Mouse (Mus musculus): ENCODE measurements around the gene Nsdhl. TPM values are rescaled to one million over a fixed set of nuclear protein-coding genes. Genes with fewer than 3 reads are reported as not detected.

Gene Nsdhl
- polyA plus RNA-seq, 1 experiment, result 74.4 TPM

GRCm38 (mm10) chrX:72988431-72988830 lies 70.1 kb downstream of the Nsdhl start:
- Histone ChIP-seq H3K4me2 (ENCODE audit: low read depth) (no peak overlapping the region), H3ac (ENCODE audit: control insufficient read depth, insufficient read length) (no peak overlapping the region), H3K27me3 (ENCODE audit: control insufficient read depth, insufficient read depth, insufficient read length) (peaks cover 11% of the 10 kb centered on the region), H3K4me3 (no peak overlapping the region), H3K79me2 (ENCODE audit: control insufficient read depth, insufficient read depth) (no peaks in the 10 kb centered on the region), H3K36me3 (ENCODE audit: control insufficient read depth, insufficient read depth) (no peaks in the 10 kb centered on the region)
- no peak for TF ChIP-seq MYOG (IDR thresholded peaks at IDR 0.05; ENCODE audit: control insufficient read depth in 1 of 3, insufficient read depth in 1 of 3, insufficient read length in 2 of 3, low read depth in 2 of 3)
- TF ChIP-seq REST (IDR thresholded peaks at IDR 0.05; ENCODE audit: insufficient read depth, insufficient read length), result no peak
- TF ChIP-seq USF1 (IDR thresholded peaks at IDR 0.05; ENCODE audit: low read depth), result no peak
- no peak for TF ChIP-seq SRF (IDR thresholded peaks at IDR 0.05; ENCODE audit: control insufficient read depth, insufficient read length, low read depth)
- TF ChIP-seq TCF12 (IDR thresholded peaks at IDR 0.05; ENCODE audit: insufficient read depth, poor library complexity, severe bottlenecking), result no peak
- no peak for TF ChIP-seq POLR2AphosphoS2 (IDR thresholded peaks at IDR 0.05; ENCODE audit: insufficient read length, low read depth)
- no peak for TF ChIP-seq MAX (IDR thresholded peaks at IDR 0.05; ENCODE audit: low read depth)
- TF ChIP-seq MYOD1 (IDR thresholded peaks at IDR 0.05; ENCODE audit: control insufficient read depth in 1 of 3, insufficient read length in 2 of 3, low read depth in 2 of 3), result no peak
- TF ChIP-seq CEBPB (IDR thresholded peaks at IDR 0.05; ENCODE audit: insufficient read depth, poor library complexity, severe bottlenecking), result no peak
- no peak for TF ChIP-seq TCF3 (IDR thresholded peaks at IDR 0.05; ENCODE audit: insufficient read length, low read depth)
- TF ChIP-seq POLR2A (IDR thresholded peaks at IDR 0.05; ENCODE audit: insufficient read length, low read depth), result no peak
- no peak for TF ChIP-seq E2F4 (IDR thresholded peaks at IDR 0.05; ENCODE audit: insufficient read depth)

GRCm38 (mm10) chrX:72990581-72990980 lies 72.2 kb downstream of the Nsdhl start:
- Histone ChIP-seq H3ac (ENCODE audit: control insufficient read depth, insufficient read length) (no peak overlapping the region), H3K36me3 (ENCODE audit: control insufficient read depth, insufficient read depth) (no peaks in the 10 kb centered on the region), H3K27me3 (ENCODE audit: control insufficient read depth, insufficient read depth, insufficient read length) (peaks cover 12% of the 10 kb centered on the region), H3K79me2 (ENCODE audit: control insufficient read depth, insufficient read depth) (no peaks in the 10 kb centered on the region), H3K4me2 (ENCODE audit: low read depth) (no peak overlapping the region), H3K4me3 (no peak overlapping the region)
- TF ChIP-seq TCF3 (IDR thresholded peaks at IDR 0.05; ENCODE audit: insufficient read length, low read depth), result no peak
- no peak for TF ChIP-seq POLR2A (IDR thresholded peaks at IDR 0.05; ENCODE audit: insufficient read length, low read depth)
- no peak for TF ChIP-seq MYOG (IDR thresholded peaks at IDR 0.05; ENCODE audit: control insufficient read depth in 1 of 3, insufficient read depth in 1 of 3, insufficient read length in 2 of 3, low read depth in 2 of 3)
- no peak for TF ChIP-seq USF1 (IDR thresholded peaks at IDR 0.05; ENCODE audit: low read depth)
- no peak for TF ChIP-seq SRF (IDR thresholded peaks at IDR 0.05; ENCODE audit: control insufficient read depth, insufficient read length, low read depth)
- TF ChIP-seq E2F4 (IDR thresholded peaks at IDR 0.05; ENCODE audit: insufficient read depth), result no peak
- no peak for TF ChIP-seq TCF12 (IDR thresholded peaks at IDR 0.05; ENCODE audit: insufficient read depth, poor library complexity, severe bottlenecking)
- TF ChIP-seq REST (IDR thresholded peaks at IDR 0.05; ENCODE audit: insufficient read depth, insufficient read length), result no peak
- no peak for TF ChIP-seq MAX (IDR thresholded peaks at IDR 0.05; ENCODE audit: low read depth)
- TF ChIP-seq CEBPB (IDR thresholded peaks at IDR 0.05; ENCODE audit: insufficient read depth, poor library complexity, severe bottlenecking), result no peak
- no peak for TF ChIP-seq POLR2AphosphoS2 (IDR thresholded peaks at IDR 0.05; ENCODE audit: insufficient read length, low read depth)
- no peak for TF ChIP-seq MYOD1 (IDR thresholded peaks at IDR 0.05; ENCODE audit: control insufficient read depth in 1 of 3, insufficient read length in 2 of 3, low read depth in 2 of 3)

- Histone ChIP-seq H3ac (ENCODE audit: control insufficient read depth, insufficient read length) (no peak overlapping the region), H3K79me2 (ENCODE audit: control insufficient read depth, insufficient read depth) (no peaks in the 10 kb centered on the region), H3K36me3 (ENCODE audit: control insufficient read depth, insufficient read depth) (no peaks in the 10 kb centered on the region), H3K4me3 (no peak overlapping the region), H3K4me2 (ENCODE audit: low read depth) (no peak overlapping the region), H3K27me3 (ENCODE audit: control insufficient read depth, insufficient read depth, insufficient read length) (peaks cover 8% of the 10 kb centered on the region)
- no peak for TF ChIP-seq SRF (IDR thresholded peaks at IDR 0.05; ENCODE audit: control insufficient read depth, insufficient read length, low read depth)
- TF ChIP-seq TCF12 (IDR thresholded peaks at IDR 0.05; ENCODE audit: insufficient read depth, poor library complexity, severe bottlenecking), result no peak
- TF ChIP-seq REST (IDR thresholded peaks at IDR 0.05; ENCODE audit: insufficient read depth, insufficient read length), result no peak
- TF ChIP-seq MAX (IDR thresholded peaks at IDR 0.05; ENCODE audit: low read depth), result no peak
- TF ChIP-seq E2F4 (IDR thresholded peaks at IDR 0.05; ENCODE audit: insufficient read depth), result no peak
- TF ChIP-seq MYOD1 (IDR thresholded peaks at IDR 0.05; ENCODE audit: control insufficient read depth in 1 of 3, insufficient read length in 2 of 3, low read depth in 2 of 3), result no peak
- TF ChIP-seq USF1 (IDR thresholded peaks at IDR 0.05; ENCODE audit: low read depth), result no peak
- no peak for TF ChIP-seq CEBPB (IDR thresholded peaks at IDR 0.05; ENCODE audit: insufficient read depth, poor library complexity, severe bottlenecking)
- TF ChIP-seq POLR2AphosphoS2 (IDR thresholded peaks at IDR 0.05; ENCODE audit: insufficient read length, low read depth), result no peak
- TF ChIP-seq MYOG (IDR thresholded peaks at IDR 0.05; ENCODE audit: control insufficient read depth in 1 of 3, insufficient read depth in 1 of 3, insufficient read length in 2 of 3, low read depth in 2 of 3), result no peak
- TF ChIP-seq POLR2A (IDR thresholded peaks at IDR 0.05; ENCODE audit: insufficient read length, low read depth), result no peak
Measured at GRCm38 (mm10) chrX:72992291-72992919, 74.0 kb downstream of the Nsdhl start.

- H3K4me3 ChIP-seq, result no peak overlapping the region
- H3K27me3 ChIP-seq (ENCODE audit: control insufficient read depth, insufficient read depth, insufficient read length), result peaks cover 9% of the 10 kb centered on the region
- H3K36me3 ChIP-seq (ENCODE audit: control insufficient read depth, insufficient read depth), result no peaks in the 10 kb centered on the region
- no peaks in the 10 kb centered on the region for H3K79me2 ChIP-seq (ENCODE audit: control insufficient read depth, insufficient read depth)
- H3ac ChIP-seq (ENCODE audit: control insufficient read depth, insufficient read length), result no peak overlapping the region
- H3K4me2 ChIP-seq (ENCODE audit: low read depth), result no peak overlapping the region
- TF ChIP-seq TCF3 (IDR thresholded peaks at IDR 0.05; ENCODE audit: insufficient read length, low read depth) (no peak), USF1 (IDR thresholded peaks at IDR 0.05; ENCODE audit: low read depth) (no peak)
Measured at GRCm38 (mm10) chrX:72995542-72995941, 77.2 kb downstream of the Nsdhl start.

- Histone ChIP-seq H3K79me2 (ENCODE audit: control insufficient read depth, insufficient read depth) (no peaks in the 10 kb centered on the region), H3K36me3 (ENCODE audit: control insufficient read depth, insufficient read depth) (no peaks in the 10 kb centered on the region), H3K27me3 (ENCODE audit: control insufficient read depth, insufficient read depth, insufficient read length) (no peaks in the 10 kb centered on the region), H3ac (ENCODE audit: control insufficient read depth, insufficient read length) (no peak overlapping the region), H3K4me3 (no peak overlapping the region), H3K4me2 (ENCODE audit: low read depth) (no peak overlapping the region)
- TF ChIP-seq REST (IDR thresholded peaks at IDR 0.05; ENCODE audit: insufficient read depth, insufficient read length), result no peak
- no peak for TF ChIP-seq POLR2AphosphoS2 (IDR thresholded peaks at IDR 0.05; ENCODE audit: insufficient read length, low read depth)
- no peak for TF ChIP-seq POLR2A (IDR thresholded peaks at IDR 0.05; ENCODE audit: insufficient read length, low read depth)
- TF ChIP-seq USF1 (IDR thresholded peaks at IDR 0.05; ENCODE audit: low read depth), result no peak
- TF ChIP-seq MYOG (IDR thresholded peaks at IDR 0.05; ENCODE audit: control insufficient read depth in 1 of 3, insufficient read depth in 1 of 3, insufficient read length in 2 of 3, low read depth in 2 of 3), result no peak
- no peak for TF ChIP-seq MAX (IDR thresholded peaks at IDR 0.05; ENCODE audit: low read depth)
- no peak for TF ChIP-seq CEBPB (IDR thresholded peaks at IDR 0.05; ENCODE audit: insufficient read depth, poor library complexity, severe bottlenecking)
- TF ChIP-seq E2F4 (IDR thresholded peaks at IDR 0.05; ENCODE audit: insufficient read depth), result no peak
- no peak for TF ChIP-seq TCF3 (IDR thresholded peaks at IDR 0.05; ENCODE audit: insufficient read length, low read depth)
- no peak for TF ChIP-seq TCF12 (IDR thresholded peaks at IDR 0.05; ENCODE audit: insufficient read depth, poor library complexity, severe bottlenecking)
Measured at GRCm38 (mm10) chrX:73003110-73003509, 84.8 kb downstream of the Nsdhl start.

Measured in myocyte (in vitro differentiated cells).